ENCODE assay signal across 12 mouse cellular contexts in genomic region chr13:31408439-31409122, GRCm38 (mm10).
DNase-seq lines count a peak whose midpoint lies in the region; ATAC-seq lines count a peak whose summit lies in the region.
"Had no signal": no experiment of that assay in that cellular context is flagged by ENCODE, and none has a peak within 500 bp of the region (broad histone marks: within the 10 kb centered on the region; RNA-seq: fewer than 3 reads in every experiment).

No protein-coding gene starts in this region.

- no peak for DNase-seq in lung, postnatal 14 days
- peak; percentile 50 for DNase-seq in brain, embryonic 18.5 days (ENCODE audit: low read depth, low spot score)
- DNase-seq in hindbrain, embryonic 14.5 days (ENCODE audit: low spot score): peak; percentile 76
- DNase-seq in adrenal gland, postnatal 36 days: no peak
- DNase-seq in cerebellum, adult 8-10 months: no peak
- DNase-seq: gastrocnemius, postnatal 14 days had no signal

- no peaks in the 10 kb centered on the region for H3K27me3 ChIP-seq in lung, embryonic 15.5 days
- H3K27me3 ChIP-seq in hindbrain, embryonic 14.5 days (ENCODE audit: control insufficient read depth, insufficient read depth, low read length): no peaks in the 10 kb centered on the region
- H3K27me3 ChIP-seq in midbrain, embryonic 16.5 days (ENCODE audit: control insufficient read depth, insufficient read depth, low read depth, low read length): no peaks in the 10 kb centered on the region
- H3K27me3 ChIP-seq: embryonic facial prominence, embryonic 13.5 days; stomach, embryonic 15.5 days had no signal

- no peak overlapping the region for H3K27ac ChIP-seq in lung, embryonic 15.5 days
- peak overlapping the region; percentile 52 for H3K27ac ChIP-seq in hindbrain, embryonic 14.5 days
- H3K27ac ChIP-seq in midbrain, embryonic 16.5 days (ENCODE audit: low read length): no peak overlapping the region
- H3K27ac ChIP-seq: embryonic facial prominence, embryonic 13.5 days; stomach, embryonic 15.5 days had no signal

- H3K4me2 ChIP-seq in lung, embryonic 15.5 days: peak overlapping the region; percentile 13; the same call in 1 of the 2 replicates
- H3K4me2 ChIP-seq in hindbrain, embryonic 14.5 days (replicated peaks): peak overlapping the region; percentile 41
- H3K4me2 ChIP-seq in midbrain, embryonic 16.5 days (ENCODE audit: low read length): peak overlapping the region; percentile 51
- H3K4me2 ChIP-seq: embryonic facial prominence, embryonic 13.5 days; stomach, embryonic 15.5 days had no signal

- 34% methylated on average over 10 of the region's 10 CpGs for WGBS in lung, embryonic 15.5 days
- 24% methylated on average over 10 of the region's 10 CpGs for WGBS in hindbrain, embryonic 14.5 days
- WGBS in midbrain, embryonic 16.5 days: 23% methylated on average over 10 of the region's 10 CpGs

- no peak for ATAC-seq in lung, embryonic 15.5 days (ENCODE audit: borderline replicate concordance, extremely low read depth, low FRiP score, low TSS enrichment)
- ATAC-seq in hindbrain, embryonic 14.5 days (ENCODE audit: low FRiP score): peak; percentile 93
- ATAC-seq in midbrain, embryonic 16.5 days: peak; percentile 97
- ATAC-seq in erythroid progenitor cell, adult 5-6 weeks (replicated peaks; ENCODE audit: low FRiP score, poor library complexity, severe bottlenecking): no peak
- ATAC-seq: lung, postnatal 0 days had no signal

- no peaks in the 10 kb centered on the region for H3K9me3 ChIP-seq in lung, embryonic 15.5 days
- H3K9me3 ChIP-seq in hindbrain, embryonic 14.5 days (ENCODE audit: control insufficient read depth, low read length): no peaks in the 10 kb centered on the region
- H3K9me3 ChIP-seq in midbrain, embryonic 16.5 days (replicated peaks; ENCODE audit: control insufficient read depth, low read length, poor library complexity, severe bottlenecking): no peaks in the 10 kb centered on the region
- H3K9me3 ChIP-seq: embryonic facial prominence, embryonic 13.5 days; stomach, embryonic 15.5 days had no signal

- H3K36me3 ChIP-seq in lung, embryonic 15.5 days: no peaks in the 10 kb centered on the region
- H3K36me3 ChIP-seq in hindbrain, embryonic 14.5 days (replicated peaks; ENCODE audit: control insufficient read depth, insufficient read depth): no peaks in the 10 kb centered on the region
- H3K36me3 ChIP-seq in midbrain, embryonic 16.5 days (ENCODE audit: control insufficient read depth, insufficient read depth, low read length): no peaks in the 10 kb centered on the region
- H3K36me3 ChIP-seq: embryonic facial prominence, embryonic 13.5 days; stomach, embryonic 15.5 days had no signal

- no peak overlapping the region for H3K4me3 ChIP-seq in lung, embryonic 15.5 days
- no peak overlapping the region for H3K4me3 ChIP-seq in hindbrain, embryonic 14.5 days (replicated peaks; ENCODE audit: low read length)
- H3K4me3 ChIP-seq in midbrain, embryonic 16.5 days (ENCODE audit: low read depth, low read length): peak overlapping the region; percentile 26
- H3K4me3 ChIP-seq: embryonic facial prominence, embryonic 13.5 days; stomach, embryonic 15.5 days had no signal

- H3K4me1 ChIP-seq in lung, embryonic 15.5 days: peaks cover 7% of the 10 kb centered on the region; the same call in 1 of the 2 replicates
- H3K4me1 ChIP-seq in hindbrain, embryonic 14.5 days (replicated peaks; ENCODE audit: control insufficient read depth, insufficient read depth, low read length): no peaks in the 10 kb centered on the region
- peaks cover 2% of the 10 kb centered on the region for H3K4me1 ChIP-seq in midbrain, embryonic 16.5 days (ENCODE audit: control insufficient read depth, insufficient read depth, low read length)
- H3K4me1 ChIP-seq: embryonic facial prominence, embryonic 13.5 days; stomach, embryonic 15.5 days had no signal

- H3K9ac ChIP-seq in lung, embryonic 15.5 days: no peak overlapping the region
- peak overlapping the region; percentile 20; the same call in 1 of the 2 replicates for H3K9ac ChIP-seq in hindbrain, embryonic 14.5 days
- peak overlapping the region; percentile 38; the same call in 1 of the 2 replicates for H3K9ac ChIP-seq in midbrain, embryonic 16.5 days (ENCODE audit: low read depth, low read length)
- H3K9ac ChIP-seq: embryonic facial prominence, embryonic 13.5 days; stomach, embryonic 15.5 days had no signal

Comparison
In these comparisons a context has a peak if more than half of its experiments do, and no peak if none do; other contexts are left out.
1. ATAC-seq: peak in hindbrain, embryonic 14.5 days (single experiment) and midbrain, embryonic 16.5 days (single experiment); none in lung, embryonic 15.5 days (single experiment) and erythroid progenitor cell, adult 5-6 weeks (single experiment).
2. DNase-seq: peak in brain, embryonic 18.5 days (single experiment) and hindbrain, embryonic 14.5 days (single experiment); none in lung, postnatal 14 days (single experiment), adrenal gland, postnatal 36 days (0 of 2) and cerebellum, adult 8-10 months (single experiment).
3. Peak in every context shown above with its lines, with median percentiles within 50 percentile points of each other: H3K4me2 ChIP-seq.